Mouse (Mus musculus) lung, adult 2 months (tissue): ENCODE results near the gene Gm2174.

ENCODE experiments used
- CTCF ChIP-seq: fragments of 200-500 bp; IDR thresholded peaks from 2 replicates; pipeline ENCODE4 v1.5.1; 2011; ENCODE audit warnings: mild to moderate bottlenecking, low read length, control low read depth; ENCODE audit not compliant: insufficient read depth
- POLR2A ChIP-seq: fragments of 200-500 bp; IDR thresholded peaks from 2 replicates; pipeline ENCODE4 v1.6.1; 2011; ENCODE audit warnings: low read depth, mild to moderate bottlenecking, control low read depth, low read length, borderline replicate concordance; ENCODE audit errors: extremely low read depth

DNA sequence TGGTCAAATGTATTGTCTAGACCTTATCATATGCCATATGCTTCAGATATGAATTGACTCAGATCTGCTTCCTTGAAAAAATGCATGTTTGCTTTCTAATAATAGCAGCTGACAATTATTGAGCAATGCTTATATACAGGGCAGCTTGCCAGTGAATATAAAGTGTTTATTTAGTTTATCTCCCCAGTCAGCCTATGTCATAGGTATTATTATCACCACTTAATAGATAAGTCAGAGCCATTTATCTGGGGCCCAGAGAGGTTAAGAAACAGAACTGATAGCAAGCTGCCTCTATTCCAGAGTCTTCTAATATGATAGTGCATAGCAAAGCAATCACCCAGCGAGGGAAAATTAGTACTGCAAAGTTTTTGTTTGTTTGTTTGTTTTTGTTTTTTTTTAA is 17.1 kb downstream of the Gm2174 start:
- TF ChIP-seq CTCF (no peak), POLR2A (no peak)
